Mouse (Mus musculus) kidney, embryonic 16.5 days (tissue): Measurements from ENCODE around the gene Mrnip. TPM values are rescaled to one million over a fixed set of nuclear protein-coding genes. Genes with fewer than 3 reads are reported as not detected.
A peak's percentile ranks its signal among the peaks of the same experiment; 100 is the strongest.

Experiments
- ATAC-seq: fragments of 200-750 bp; cut with Nextera tagmentation; 2 replicates; pipeline ENCODE4 v1.8.0; 2017; ENCODE audit warnings: moderate TSS enrichment; ENCODE audit not compliant: low FRiP score, low TSS enrichment
- H3K27ac ChIP-seq: fragments of 300-500 bp; sonication (generic); 2 replicates; pipeline ENCODE4 v1.5.1; 2014; ENCODE audit warnings: low read length
- H3K27me3 ChIP-seq: fragments of 300-500 bp; sonication (generic); 2 replicates; pipeline ENCODE4 v1.6.1; 2014; ENCODE audit warnings: low read length, control low read depth, mixed read lengths; ENCODE audit not compliant: insufficient read depth
- H3K36me3 ChIP-seq: fragments of 300-500 bp; sonication (generic); 2 replicates; pipeline ENCODE4 v1.6.1; 2014; ENCODE audit warnings: low read length, control low read depth, mixed read lengths; ENCODE audit not compliant: insufficient read depth
- H3K4me1 ChIP-seq: fragments of 300-500 bp; sonication (generic); 2 replicates; pipeline ENCODE4 v1.6.1; 2014; ENCODE audit warnings: low read length, control low read depth, mixed read lengths; ENCODE audit not compliant: insufficient read depth
- H3K4me2 ChIP-seq: fragments of 300-500 bp; sonication (generic); replicated peaks from 2 replicates; pipeline ENCODE4 v1.6.1; 2014; ENCODE audit warnings: low read depth, low read length
- H3K4me3 ChIP-seq: fragments of 300-500 bp; sonication (generic); 2 replicates; pipeline ENCODE4 v1.5.1; 2014; ENCODE audit warnings: mild to moderate bottlenecking, low read length
- H3K9ac ChIP-seq: fragments of 300-500 bp; sonication (generic); replicated peaks from 2 replicates; pipeline ENCODE4 v1.6.1; 2014; ENCODE audit warnings: low read length
- H3K9me3 ChIP-seq: fragments of 300-500 bp; sonication (generic); 2 replicates; pipeline ENCODE4 v1.6.1; 2016; ENCODE audit warnings: low read length, control low read depth
- WGBS: fragments of 180-500 bp; shearing (Covaris S2); extraction: QIAGEN DNeasy Blood & Tissue Kit; methylation state at CpG from one replicate; pipeline ENCODE4 v1.1.7; 2014; 5-methylcytosine and 5-hydroxymethylcytosine counted together
- polyA plus RNA-seq: library from polyadenylated mRNA; unstranded; fragments of >200 nt; fragmentation: Nextera tagmentation; extraction: Ambion mirVana; gene quantifications from 2 replicates; pipeline ENCODE4 v1.2.1, GENCODE M21; 2015

The Mrnip gene
- polyA plus RNA-seq, 1 experiment from 2014 or later: 21.7 TPM

DNA sequence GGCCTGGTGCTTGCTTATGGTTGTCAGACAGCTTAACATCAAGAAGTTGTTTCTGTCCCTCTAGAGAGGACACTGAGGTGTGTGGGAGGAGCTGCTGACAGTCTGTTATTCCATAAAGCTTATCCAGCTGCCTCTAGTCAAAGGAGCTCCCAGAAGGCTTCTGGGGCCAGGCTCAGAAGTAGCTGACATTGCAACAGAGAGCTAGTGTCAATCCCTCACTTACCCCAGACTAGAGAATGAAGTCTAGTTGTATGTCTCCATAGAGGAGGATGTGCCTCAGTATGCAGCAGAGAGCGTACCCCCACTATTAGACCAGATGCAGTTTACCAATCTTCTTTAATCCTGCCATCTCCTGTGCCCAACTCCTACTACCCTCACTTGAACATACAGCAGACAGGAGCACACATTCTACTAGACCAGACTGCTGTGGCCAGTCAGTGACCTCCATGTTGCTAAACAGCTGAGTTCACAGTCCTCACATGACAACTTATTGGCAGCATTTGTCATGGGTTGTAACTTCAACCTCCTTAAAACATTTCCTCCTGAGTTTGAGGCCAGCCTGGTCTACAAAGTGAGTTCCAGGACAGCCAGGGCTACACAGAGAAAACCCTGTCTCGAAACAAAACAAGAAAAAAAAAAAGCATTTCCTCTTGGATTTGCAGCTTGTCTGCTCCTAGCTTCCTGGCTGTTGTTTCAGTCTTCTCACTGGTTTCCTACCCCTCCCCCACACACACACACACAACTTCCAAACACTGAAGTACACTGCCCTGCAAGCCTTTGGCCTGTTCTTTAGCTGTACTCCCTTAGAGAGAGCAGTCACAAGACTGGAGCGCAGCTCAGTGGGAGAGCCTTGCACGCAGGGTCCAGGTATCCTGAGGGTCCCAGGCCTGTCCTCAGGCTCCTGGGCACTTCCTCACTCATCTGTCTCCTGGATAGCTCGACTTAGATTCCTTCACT, 4.6 kb downstream of the Mrnip start:
- Histone ChIP-seq H3K4me1 (peaks cover 6% of the 10 kb centered on the region), H3K9me3 (no peaks in the 10 kb centered on the region), H3K36me3 (peaks cover 2% of the 10 kb centered on the region; the same call in 1 of the 2 replicates), H3K4me3 (no peak overlapping the region), H3K9ac (no peak overlapping the region), H3K27me3 (no peaks in the 10 kb centered on the region), H3K27ac (peak overlapping the region; percentile 13; the same call in 1 of the 2 replicates), H3K4me2 (no peak overlapping the region)
- 75% methylated on average over 5 of the region's 5 CpGs for WGBS
- no peak for ATAC-seq

GRCm38 (mm10) chr11:50180478-50181231, 6.4 kb downstream of the Mrnip start:
- peaks cover 2% of the 10 kb centered on the region; the same call in 1 of the 2 replicates for H3K36me3 ChIP-seq
- WGBS: 77% methylated on average over 6 of the region's 6 CpGs
- H3K27ac ChIP-seq: no peak overlapping the region
- H3K9me3 ChIP-seq: no peaks in the 10 kb centered on the region
- no peak overlapping the region for H3K4me2 ChIP-seq
- H3K27me3 ChIP-seq: no peaks in the 10 kb centered on the region
- no peak for ATAC-seq
- no peak overlapping the region for H3K4me3 ChIP-seq
- no peak overlapping the region for H3K9ac ChIP-seq
- no peaks in the 10 kb centered on the region for H3K4me1 ChIP-seq

- Histone ChIP-seq H3K36me3 (no peaks in the 10 kb centered on the region), H3K4me2 (no peak overlapping the region), H3K9ac (no peak overlapping the region), H3K4me1 (no peaks in the 10 kb centered on the region), H3K27me3 (no peaks in the 10 kb centered on the region), H3K4me3 (no peak overlapping the region), H3K9me3 (no peaks in the 10 kb centered on the region), H3K27ac (no peak overlapping the region)
- 80% methylated on average over 4 of the region's 4 CpGs for WGBS
- ATAC-seq: no peak
Observed at GRCm38 (mm10) chr11:50182702-50183101, 8.5 kb downstream of the Mrnip start.

- no peaks in the 10 kb centered on the region for H3K27me3 ChIP-seq
- H3K4me3 ChIP-seq: no peak overlapping the region
- no peak overlapping the region for H3K9ac ChIP-seq
- no peak for ATAC-seq
- H3K36me3 ChIP-seq: no peaks in the 10 kb centered on the region
- H3K4me2 ChIP-seq: no peak overlapping the region
- H3K9me3 ChIP-seq: no peaks in the 10 kb centered on the region
- 54% methylated on average over 3 of the region's 3 CpGs for WGBS
- H3K4me1 ChIP-seq: no peaks in the 10 kb centered on the region
- no peak overlapping the region for H3K27ac ChIP-seq
Observed at GRCm38 (mm10) chr11:50184788-50185187, 10.5 kb downstream of the Mrnip start.

- H3K9me3 ChIP-seq: no peaks in the 10 kb centered on the region
- H3K36me3 ChIP-seq: 0 out of 2 replicates have a peak, but pooled peaks cover 2% of the 10 kb centered on the region
- no peak overlapping the region for H3K4me2 ChIP-seq
- H3K4me3 ChIP-seq: no peak overlapping the region
- H3K4me1 ChIP-seq: no peaks in the 10 kb centered on the region; the same call in 1 of the 2 replicates
- no peak overlapping the region for H3K9ac ChIP-seq
- no peaks in the 10 kb centered on the region for H3K27me3 ChIP-seq
- no peak overlapping the region for H3K27ac ChIP-seq
- ATAC-seq: no peak
- WGBS: 81% methylated on average over 7 of the region's 7 CpGs
Observed at GRCm38 (mm10) chr11:50188682-50189081, 14.4 kb downstream of the Mrnip start.

DNA sequence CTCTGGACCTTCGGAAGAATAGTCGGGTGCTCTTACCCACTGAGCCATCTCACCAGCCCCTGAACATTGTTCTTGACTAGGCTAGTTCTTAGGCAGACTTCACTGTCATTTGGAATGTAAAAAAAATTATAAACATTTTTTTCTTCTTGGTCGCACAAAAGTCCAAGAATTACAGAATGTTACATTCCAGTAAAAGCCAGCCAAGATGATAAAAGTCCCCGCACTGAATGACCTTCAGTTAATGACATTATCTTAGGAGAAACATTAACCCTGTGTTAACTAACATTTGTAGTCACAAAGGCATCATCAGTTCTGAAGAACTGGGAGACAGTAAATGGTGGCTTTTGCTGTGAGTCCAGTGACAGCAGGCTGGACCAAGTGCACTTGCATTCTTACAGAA, 16.1 kb downstream of the Mrnip start:
- H3K9me3 ChIP-seq: no peaks in the 10 kb centered on the region
- H3K36me3 ChIP-seq: 0 out of 2 replicates have a peak, but pooled peaks cover 2% of the 10 kb centered on the region
- 68% methylated on average over 4 of the region's 4 CpGs for WGBS
- no peak overlapping the region for H3K9ac ChIP-seq
- ATAC-seq: no peak
- no peaks in the 10 kb centered on the region; the same call in 1 of the 2 replicates for H3K4me1 ChIP-seq
- no peak overlapping the region for H3K4me2 ChIP-seq
- no peak overlapping the region for H3K27ac ChIP-seq
- H3K27me3 ChIP-seq: no peaks in the 10 kb centered on the region
- no peak overlapping the region for H3K4me3 ChIP-seq

DNA sequence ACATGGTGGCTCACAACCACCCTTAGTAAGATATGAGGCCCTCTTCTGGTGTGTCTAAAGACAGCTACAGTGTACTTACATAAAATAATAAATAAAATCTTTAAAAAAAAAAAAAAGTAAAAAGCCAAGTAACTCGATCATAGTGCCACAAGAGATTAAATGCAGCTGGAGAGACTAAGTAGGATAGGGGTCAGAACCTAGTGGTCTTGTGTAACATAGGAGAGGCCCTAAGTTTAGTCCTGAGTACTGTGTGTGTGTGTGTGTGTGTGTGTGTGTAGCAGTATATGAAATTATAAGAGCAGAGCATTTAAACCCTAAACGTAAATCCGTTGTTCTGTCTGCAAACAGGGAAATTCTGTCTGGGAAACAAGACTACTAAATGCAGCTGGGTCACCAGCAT, 18.0 kb downstream of the Mrnip start:
- Histone ChIP-seq H3K27me3 (no peaks in the 10 kb centered on the region), H3K36me3 (0 out of 2 replicates have a peak, but pooled peaks cover 2% of the 10 kb centered on the region), H3K4me3 (no peak overlapping the region), H3K9me3 (no peaks in the 10 kb centered on the region), H3K9ac (no peak overlapping the region), H3K4me1 (no peaks in the 10 kb centered on the region; the same call in 1 of the 2 replicates), H3K27ac (no peak overlapping the region), H3K4me2 (no peak overlapping the region)
- no peak for ATAC-seq
- 74% methylated on average over 3 of the region's 3 CpGs for WGBS

- Histone ChIP-seq H3K4me2 (no peak overlapping the region), H3K27me3 (no peaks in the 10 kb centered on the region), H3K9ac (no peak overlapping the region), H3K4me3 (no peak overlapping the region), H3K36me3 (peaks cover 12% of the 10 kb centered on the region), H3K9me3 (no peaks in the 10 kb centered on the region), H3K27ac (no peak overlapping the region), H3K4me1 (no peaks in the 10 kb centered on the region; the same call in 1 of the 2 replicates)
- WGBS: 75% methylated on average over 7 of the region's 7 CpGs
- ATAC-seq: no peak
Observed at GRCm38 (mm10) chr11:50194070-50194469, 19.8 kb downstream of the Mrnip start.

DNA sequence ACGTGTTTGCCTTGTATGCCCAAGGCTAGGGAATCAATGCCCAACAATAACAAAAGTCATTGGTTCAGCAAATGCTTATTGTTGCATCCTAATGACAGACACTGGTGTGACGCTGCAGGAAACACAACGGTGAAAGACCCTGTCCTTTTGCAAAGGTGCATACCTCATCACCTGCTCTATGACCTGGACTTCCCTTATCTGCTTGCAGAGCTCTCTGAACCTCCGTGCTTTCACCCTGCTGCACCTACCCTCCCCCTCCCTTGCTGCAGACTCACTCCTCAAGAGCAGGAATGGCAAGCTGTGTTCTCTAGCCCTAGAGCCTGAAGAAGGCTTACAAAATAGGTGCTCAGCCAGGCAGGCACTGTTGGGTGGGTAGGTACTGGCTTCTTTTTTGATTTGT, 20.5 kb downstream of the Mrnip start:
- no peak overlapping the region for H3K27ac ChIP-seq
- 72% methylated on average over 4 of the region's 4 CpGs for WGBS

More for the DNA sequence above, 20.5 kb downstream of the Mrnip start:
- Histone ChIP-seq H3K4me2 (no peak overlapping the region), H3K36me3 (peaks cover 17% of the 10 kb centered on the region), H3K9ac (no peak overlapping the region), H3K9me3 (no peaks in the 10 kb centered on the region), H3K27me3 (no peaks in the 10 kb centered on the region), H3K4me1 (no peaks in the 10 kb centered on the region; the same call in 1 of the 2 replicates), H3K4me3 (no peak overlapping the region)
- ATAC-seq: no peak
